Mouse (Mus musculus) testis, adult 2 months (tissue): Measurements from ENCODE around the gene Gp1bb.

ENCODE experiments used
- CTCF ChIP-seq: fragments of 200-500 bp; IDR thresholded peaks from 2 replicates; pipeline ENCODE4 v1.5.1; 2012; ENCODE audit warnings: low read depth, mild to moderate bottlenecking, inconsistent platforms, low read length, moderate library complexity; ENCODE audit not compliant: control insufficient read depth, insufficient read depth, insufficient replicate concordance
- POLR2A ChIP-seq: fragments of 200-500 bp; IDR thresholded peaks from 2 replicates; pipeline ENCODE4 v1.6.1; 2012; ENCODE audit warnings: low read depth, mild to moderate bottlenecking, inconsistent platforms, low read length, moderate library complexity; ENCODE audit not compliant: control insufficient read depth

DNA sequence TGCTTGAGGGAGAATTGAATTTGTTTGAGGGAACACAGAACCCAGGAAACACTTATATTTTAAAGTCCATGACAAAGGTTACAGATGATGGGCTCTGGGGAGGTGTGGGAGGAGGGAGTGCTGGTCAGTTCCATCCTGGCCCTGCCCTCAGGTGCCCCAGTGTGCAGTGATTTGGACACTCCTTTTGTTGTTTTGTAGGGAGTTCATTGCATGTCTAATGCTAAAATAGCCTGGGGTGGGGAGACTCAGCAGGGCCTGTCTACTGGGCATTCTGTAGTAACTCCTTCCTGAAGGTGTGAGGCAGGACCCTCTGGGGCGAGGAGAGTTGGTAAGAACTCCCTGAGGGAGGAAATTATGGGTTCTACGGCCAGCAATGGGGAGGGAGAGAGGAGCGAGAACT lies 14.6 kb upstream of the Gp1bb start:
- TF ChIP-seq CTCF (no peak), POLR2A (no peak)
